Mouse (Mus musculus): ENCODE results near the gene Il11ra1. TPM values are rescaled to one million over a fixed set of nuclear protein-coding genes. Genes with fewer than 3 reads are reported as not detected.
"Not testable (repeated sequence)": the region's sequence is repeated elsewhere in the genome, so short reads cannot be mapped to it uniquely, and the experiment has no call there.

Gene Il11ra1
- total RNA-seq, 2 experiments from 2014 or later, result 39.1 to 43.3 TPM

GRCm38 (mm10) chr4:41781748-41782485 is 82.1 kb downstream of the Il11ra1 start:
- DNase-seq (ENCODE audit: low spot score in 2 of 2); H3K27ac ChIP-seq; H3K4me3 ChIP-seq: not testable (repeated sequence)

GRCm38 (mm10) chr4:41782711-41783110 is 82.9 kb downstream of the Il11ra1 start:
- H3K4me3 ChIP-seq; H3K27ac ChIP-seq; DNase-seq (ENCODE audit: low spot score in 2 of 2): not testable (repeated sequence)

- not testable (repeated sequence) for H3K27ac ChIP-seq; H3K4me3 ChIP-seq; DNase-seq (ENCODE audit: low spot score in 2 of 2)
Measured at GRCm38 (mm10) chr4:41783197-41783596, 83.4 kb downstream of the Il11ra1 start.

Other genes starting within 250 kb of the Il11ra1 start
- gene Kif24, start 235.1 kb upstream of the Il11ra1 start, total RNA-seq (2021), result 1 to 10 TPM; 1.2 to 1.3 TPM
- gene Nudt2, start 234.8 kb upstream of the Il11ra1 start, total RNA-seq (2021), result 10 to 100 TPM; 29.3 to 30.4 TPM
- gene AI464131, start 196.9 kb upstream of the Il11ra1 start, total RNA-seq (2021), result 10 to 100 TPM; 31.4 to 31.8 TPM
- 1 to 10 TPM; 4.5 to 6.1 TPM for gene 1110017D15Rik, start 182.7 kb upstream of the Il11ra1 start, total RNA-seq (2021)
- 100 to 1,000 TPM; 153 to 157 TPM for gene Fam219a, start 130.5 kb upstream of the Il11ra1 start, total RNA-seq (2021)
- 1 to 10 TPM; 7.7 to 8.3 TPM for gene Dnaic1, start 130.2 kb upstream of the Il11ra1 start, total RNA-seq (2021)
- gene Enho, start 59.7 kb upstream of the Il11ra1 start, total RNA-seq (2021), result 10 to 100 TPM; 59.7 to 62.0 TPM
- 10 to 100 TPM; 96.5 to 98.8 TPM for gene Cntfr, start 2.9 kb upstream of the Il11ra1 start, total RNA-seq (2021)
- gene Rpp25l, start 13.5 kb downstream of the Il11ra1 start, total RNA-seq (2021), result 10 to 100 TPM; 29.4 to 31.0 TPM
- gene Dctn3, start 23.2 kb downstream of the Il11ra1 start, total RNA-seq (2021), result 100 to 1,000 TPM; 136 to 153 TPM
- not detected for gene Arid3c, start 31.2 kb downstream of the Il11ra1 start, total RNA-seq (2021)
- 10 to 100 TPM; 52.1 to 67.7 TPM for gene Galt, start 55.2 kb downstream of the Il11ra1 start, total RNA-seq (2021)
- gene Sigmar1, start 56.2 kb downstream of the Il11ra1 start, total RNA-seq (2021), result 10 to 100 TPM; 40.4 to 42.9 TPM
- 100 to 1,000 TPM; 140 to 143 TPM for gene Ccl27a, start 74.3 kb downstream of the Il11ra1 start, total RNA-seq (2021)
- gene Gm21541, start 203.6 kb downstream of the Il11ra1 start, total RNA-seq (2021), result not detected
- gene Gm20878, start 241.6 kb downstream of the Il11ra1 start, total RNA-seq (2021), result 10 to 100 TPM; 19.2 to 19.4 TPM

Data from layer of hippocampus, adult 2 months (tissue).